Mouse (Mus musculus) bone marrow macrophage, adult 2 months (primary cell): ENCODE measurements around the gene Galnt17. TPM values are rescaled to one million over a fixed set of nuclear protein-coding genes. Genes with fewer than 3 reads are reported as not detected.

Experiments
- H3K27ac ChIP-seq: 2 replicates; pipeline ENCODE4 v1.5.1; 2012; ENCODE audit warnings: low read depth, low read length; ENCODE audit not compliant: insufficient read depth
- H3K4me1 ChIP-seq: 2 replicates; pipeline ENCODE4 v1.6.1; 2012; ENCODE audit warnings: low read length; ENCODE audit not compliant: control insufficient read depth, insufficient read depth
- H3K4me3 ChIP-seq: 2 replicates; pipeline ENCODE4 v1.5.1; 2012; ENCODE audit warnings: mild to moderate bottlenecking, low read length, moderate library complexity; ENCODE audit not compliant: insufficient read depth
- CTCF ChIP-seq: IDR thresholded peaks from 2 replicates; pipeline ENCODE4 v1.5.1; 2012; ENCODE audit warnings: low read depth, mild to moderate bottlenecking, low read length, moderate library complexity
- POLR2A ChIP-seq: IDR thresholded peaks from 2 replicates; pipeline ENCODE4 v1.6.1; 2012; ENCODE audit warnings: mild to moderate bottlenecking, low read depth, low read length, borderline replicate concordance
- polyA plus RNA-seq: library from polyadenylated mRNA; stranded (reverse); fragments of >200 nt; gene quantifications from 2 replicates; pipeline ENCODE4 v1.2.4, GENCODE M21; 2012; ENCODE audit not compliant: missing spikeins, insufficient read depth, insufficient read length

Gene Galnt17
- not detected in 2 replicates for polyA plus RNA-seq

DNA sequence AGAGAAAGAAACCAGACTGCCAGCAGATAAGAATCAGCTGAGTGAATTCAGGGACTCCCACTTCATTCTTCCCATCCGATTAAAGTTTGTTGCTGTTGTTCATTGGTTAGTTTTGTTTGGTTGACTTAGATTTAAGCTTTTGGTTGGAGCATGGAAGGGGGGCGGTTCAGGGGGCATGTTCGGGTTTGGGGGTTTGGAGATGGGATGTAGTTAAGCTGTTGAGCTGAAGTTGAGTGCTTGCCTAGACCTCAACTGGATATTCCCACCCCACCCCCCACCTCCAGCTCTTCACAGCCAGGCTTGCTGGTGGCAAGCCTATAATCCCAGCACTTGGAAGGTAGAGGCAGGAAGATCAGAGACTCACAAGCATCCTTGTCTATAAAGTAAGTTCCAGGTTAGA lies at the start of gene Galnt17:
Galnt17 (minus strand) TSS at position 101 of the 400 bp plus-strand sequence.
- no peaks in the 10 kb centered on the region for H3K4me1 ChIP-seq
- no peak within 1 kb of the TSS for H3K4me3 ChIP-seq
- TF ChIP-seq POLR2A (no peak), CTCF (no peak)
- H3K27ac ChIP-seq = no peak within 1 kb of the TSS

GRCm38 (mm10) chr5:131334536-131334935 lies 26.2 kb upstream of the Galnt17 start:
- H3K27ac ChIP-seq = no peak overlapping the region
- H3K4me1 ChIP-seq = no peaks in the 10 kb centered on the region
- no peak overlapping the region for H3K4me3 ChIP-seq

GRCm38 (mm10) chr5:131321286-131321685 lies 13.0 kb upstream of the Galnt17 start:
- no peaks in the 10 kb centered on the region for H3K4me1 ChIP-seq
- no peak overlapping the region for H3K27ac ChIP-seq
- TF ChIP-seq POLR2A (no peak), CTCF (no peak)
- no peak overlapping the region for H3K4me3 ChIP-seq

More at GRCm38 (mm10) chr5:131334536-131334935, 26.2 kb upstream of the Galnt17 start:
- TF ChIP-seq CTCF = no peak

GRCm38 (mm10) chr5:131319605-131320004 lies 11.3 kb upstream of the Galnt17 start:
- no peaks in the 10 kb centered on the region for H3K4me1 ChIP-seq
- H3K4me3 ChIP-seq = no peak overlapping the region
- no peak for TF ChIP-seq POLR2A
- no peak for TF ChIP-seq CTCF
- H3K27ac ChIP-seq = no peak overlapping the region

GRCm38 (mm10) chr5:131319141-131319540 lies 10.8 kb upstream of the Galnt17 start:
- Histone ChIP-seq H3K4me3 (no peak overlapping the region), H3K4me1 (no peaks in the 10 kb centered on the region), H3K27ac (no peak overlapping the region)
- no peak for TF ChIP-seq POLR2A
- TF ChIP-seq CTCF = no peak

- no peak overlapping the region for H3K27ac ChIP-seq
- TF ChIP-seq CTCF (no peak), POLR2A (no peak)
- H3K4me3 ChIP-seq = no peak overlapping the region
- H3K4me1 ChIP-seq = no peaks in the 10 kb centered on the region
Observed at GRCm38 (mm10) chr5:131315016-131315415, 6.7 kb upstream of the Galnt17 start.

DNA sequence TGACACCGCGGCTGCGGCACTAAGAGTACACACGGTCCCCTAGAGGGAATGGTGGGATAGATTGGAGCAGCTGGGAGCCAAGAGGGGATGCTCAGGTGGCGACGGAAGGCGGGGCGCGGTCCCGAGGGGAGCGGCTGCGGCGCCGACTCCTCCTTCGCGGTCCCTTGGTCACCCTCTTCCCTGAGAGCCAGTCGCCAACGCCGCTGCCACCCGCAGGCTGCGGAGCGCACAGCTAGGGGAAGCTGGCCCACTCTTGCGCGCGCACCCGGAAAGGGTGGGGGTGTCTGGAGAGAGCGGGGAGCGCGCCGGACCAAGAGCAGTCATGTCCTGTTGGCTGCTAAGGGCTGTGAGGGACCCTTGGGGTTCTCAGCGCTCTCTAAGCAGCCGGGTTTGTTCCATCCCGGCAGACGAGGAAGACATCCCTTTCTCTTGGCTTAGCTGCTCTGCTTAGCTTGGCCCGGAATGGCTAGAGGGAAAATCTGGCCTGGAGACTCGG lies 593 bp downstream of the Galnt17 start:
- Histone ChIP-seq H3K4me3 (no peak overlapping the region), H3K27ac (no peak overlapping the region), H3K4me1 (no peaks in the 10 kb centered on the region)
- TF ChIP-seq POLR2A (no peak), CTCF (no peak)

GRCm38 (mm10) chr5:131306908-131307655 lies 1.2 kb downstream of the Galnt17 start:
- TF ChIP-seq POLR2A = no peak
- no peak for TF ChIP-seq CTCF
- Histone ChIP-seq H3K27ac (no peak overlapping the region), H3K4me3 (no peak overlapping the region), H3K4me1 (no peaks in the 10 kb centered on the region)

DNA sequence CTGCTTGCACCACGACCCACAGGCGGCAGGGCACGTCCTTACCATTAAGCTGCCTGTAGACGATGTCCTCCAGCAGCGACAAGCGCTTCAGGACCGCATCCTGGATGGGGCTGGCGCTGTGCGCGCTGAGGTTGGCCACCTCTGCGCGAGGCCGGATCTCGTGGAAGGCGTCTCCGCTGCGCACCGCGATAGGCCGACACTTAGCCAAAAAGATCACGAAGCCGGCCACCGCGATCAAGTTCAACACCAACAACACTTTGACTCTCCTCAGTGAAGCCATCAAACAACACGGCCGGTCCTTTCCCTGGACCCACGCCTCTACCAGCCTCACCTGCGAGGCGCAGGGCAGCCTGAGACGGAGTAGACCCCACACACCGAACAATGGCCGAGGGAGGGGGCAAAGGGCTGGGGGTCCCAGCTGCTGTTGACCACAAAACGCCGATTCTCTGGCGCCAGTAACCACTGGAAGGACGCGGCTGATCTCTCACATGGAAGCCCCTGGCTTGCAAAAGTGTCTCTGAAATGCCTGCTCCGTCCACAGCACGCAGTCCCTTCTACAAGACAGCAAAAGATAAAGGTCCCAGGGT lies 1.9 kb downstream of the Galnt17 start:
- Histone ChIP-seq H3K27ac (no peak overlapping the region), H3K4me3 (no peak overlapping the region), H3K4me1 (no peaks in the 10 kb centered on the region)
- no peak for TF ChIP-seq CTCF
- TF ChIP-seq POLR2A = no peak

- TF ChIP-seq POLR2A (no peak), CTCF (no peak)
- no peaks in the 10 kb centered on the region for H3K4me1 ChIP-seq
- H3K27ac ChIP-seq = no peak overlapping the region
- no peak overlapping the region for H3K4me3 ChIP-seq
Observed at GRCm38 (mm10) chr5:131305223-131305622, 3.1 kb downstream of the Galnt17 start.
